Mouse (Mus musculus) CH12.LX (cell line): ENCODE measurements around the gene Ocrl. TPM values are rescaled to one million over a fixed set of nuclear protein-coding genes. Genes with fewer than 3 reads are reported as not detected.

ENCODE experiments used
- DNase-seq: peaks from one replicate; pipeline ENCODE4 v3.0.0-alpha.2; 2013; ENCODE audit errors: extremely low read depth
- H3K27ac ChIP-seq: 2 replicates; pipeline ENCODE4 v1.5.1; 2012; ENCODE audit warnings: low read depth, mild to moderate bottlenecking, control low read depth, moderate library complexity; ENCODE audit not compliant: insufficient read depth
- H3K27me3 ChIP-seq: replicated peaks from 2 replicates; pipeline ENCODE3; 2012; ENCODE audit warnings: inconsistent platforms
- H3K36me3 ChIP-seq, 2 experiments: replicated peaks in 1 of 2; 2 replicates each; pipeline versions ENCODE3 to v1.6.1; 2012; ENCODE audit warnings: inconsistent platforms in 1 of 2, low read length in 1 of 2, mild to moderate bottlenecking in 1 of 2, mixed read lengths in 1 of 2, moderate library complexity in 1 of 2; ENCODE audit not compliant: control insufficient read depth in 1 of 2, insufficient read depth in 1 of 2
- H3K4me1 ChIP-seq, 2 experiments: 2 replicates each; pipeline ENCODE4 v1.6.1; 2012; ENCODE audit warnings: inconsistent platforms in 1 of 2, moderate library complexity in 1 of 2; ENCODE audit not compliant: insufficient read depth in 2 of 2, control insufficient read depth in 1 of 2
- H3K4me2 ChIP-seq: 2 replicates; pipeline ENCODE4 v1.6.1; 2012; ENCODE audit warnings: low read depth, mild to moderate bottlenecking, control low read depth; ENCODE audit not compliant: poor library complexity, insufficient read depth, severe bottlenecking
- H3K4me3 ChIP-seq, 3 experiments: fragments of 150-350 bp in 1 of 3; sonication (generic) in 1 of 3; replicated peaks in 1 of 3; 2 replicates each; pipeline versions ENCODE3 to v1.5.1; 2011 to 2012; ENCODE audit warnings: low read depth in 2 of 3, low read length in 2 of 3, mild to moderate bottlenecking in 2 of 3, moderate library complexity in 2 of 3, control low read depth in 1 of 3, improper control_type of control experiment in 1 of 3, inconsistent platforms in 1 of 3, mixed read lengths in 1 of 3; ENCODE audit not compliant: poor library complexity in 1 of 3
- H3K79me2 ChIP-seq: replicated peaks from 2 replicates; pipeline ENCODE4 v1.6.1; 2012; ENCODE audit warnings: mild to moderate bottlenecking, moderate library complexity; ENCODE audit not compliant: control insufficient read depth, poor library complexity, insufficient read depth, severe bottlenecking; ENCODE audit errors: extremely low read depth
- H3K9ac ChIP-seq: 2 replicates; pipeline ENCODE4 v1.6.1; 2012; ENCODE audit warnings: low read depth, mild to moderate bottlenecking, control low read depth, moderate library complexity; ENCODE audit not compliant: insufficient read depth
- H3K9me3 ChIP-seq: replicated peaks from 2 replicates; pipeline ENCODE3; 2012; ENCODE audit warnings: low read length, inconsistent platforms, mixed read lengths
- CTCF ChIP-seq, 2 experiments: IDR thresholded peaks in 1 of 2; conservative IDR thresholded peaks in 1 of 2; 2 replicates each; pipeline ENCODE4 v1.5.1; 2011 to 2012; ENCODE audit warnings: low read depth in 2 of 2, low read length in 2 of 2, improper control_type of control experiment in 1 of 2, inconsistent platforms in 1 of 2, mild to moderate bottlenecking in 1 of 2, moderate library complexity in 1 of 2
- EP300 ChIP-seq: IDR thresholded peaks from 2 replicates; pipeline ENCODE4 v1.6.1; 2011; ENCODE audit warnings: low read length, improper control_type of control experiment
- ETS1 ChIP-seq: conservative IDR thresholded peaks from 2 replicates; pipeline ENCODE4 v1.6.1; 2012; ENCODE audit warnings: low read depth, mild to moderate bottlenecking, inconsistent platforms, low read length, improper control_type of control experiment, moderate library complexity
- JUN ChIP-seq: IDR thresholded peaks from 2 replicates; pipeline ENCODE4 v1.6.1; 2011; ENCODE audit warnings: low read depth, mild to moderate bottlenecking, low read length, improper control_type of control experiment, moderate library complexity; ENCODE audit not compliant: insufficient read depth
- MAZ ChIP-seq: IDR thresholded peaks from 2 replicates; pipeline ENCODE4 v1.6.1; 2012; ENCODE audit warnings: low read depth, mild to moderate bottlenecking, inconsistent platforms, low read length, improper control_type of control experiment, moderate library complexity
- NELFE ChIP-seq: IDR thresholded peaks from 2 replicates; pipeline ENCODE4 v1.6.1; 2011; ENCODE audit warnings: low read depth, low read length, improper control_type of control experiment
- NRF1 ChIP-seq: IDR thresholded peaks from 2 replicates; pipeline ENCODE4 v1.6.1; 2014; ENCODE audit warnings: low read depth, mild to moderate bottlenecking, inconsistent platforms, low read length, improper control_type of control experiment, moderate library complexity
- PAX5 ChIP-seq: IDR thresholded peaks from 2 replicates; pipeline ENCODE4 v1.6.1; 2012; ENCODE audit warnings: low read length, inconsistent platforms, mixed read lengths
- RAD21 ChIP-seq: IDR thresholded peaks from 2 replicates; pipeline ENCODE4 v1.6.1; 2011; ENCODE audit warnings: low read depth, mild to moderate bottlenecking, low read length, improper control_type of control experiment, moderate library complexity
- SIN3A ChIP-seq: IDR thresholded peaks from 2 replicates; pipeline ENCODE4 v1.6.1; 2012; ENCODE audit warnings: low read length, improper control_type of control experiment, inconsistent platforms
- SMC3 ChIP-seq: IDR thresholded peaks from 2 replicates; pipeline ENCODE4 v1.6.1; 2011; ENCODE audit warnings: low read depth, low read length, improper control_type of control experiment
- TBP ChIP-seq: conservative IDR thresholded peaks from 2 replicates; pipeline ENCODE4 v1.6.1; 2011; ENCODE audit warnings: low read depth, low read length, improper control_type of control experiment
- UBTF ChIP-seq: IDR thresholded peaks from 2 replicates; pipeline ENCODE4 v1.6.1; 2012; ENCODE audit warnings: low read depth, mild to moderate bottlenecking, inconsistent platforms, low read length, improper control_type of control experiment, moderate library complexity
- ZC3H11A ChIP-seq: IDR thresholded peaks from 2 replicates; pipeline ENCODE4 v1.6.1; 2012; ENCODE audit warnings: low read depth, mild to moderate bottlenecking, inconsistent platforms, low read length, improper control_type of control experiment
- ZKSCAN1 ChIP-seq: IDR thresholded peaks from 2 replicates; pipeline ENCODE4 v1.6.1; 2012; ENCODE audit warnings: low read depth, inconsistent platforms, low read length, improper control_type of control experiment, borderline replicate concordance
- dilution Hi-C: fragments of 300-500 bp; cut with MboI; formaldehyde crosslinking; loops from 2 replicates; pipeline ENCODE4 v1.14.3; 2020; ENCODE audit warnings: low sequenced_read_pairs; ENCODE audit not compliant: extremely low pct_unique_long_range_greater_than_20kb, extremely low pct_ligation_motif_present
- in situ Hi-C: fragments of 300-500 bp; cut with MboI; formaldehyde crosslinking; loops from 3 replicates; pipeline ENCODE4 v1.14.3; 2019; ENCODE audit warnings: low sequenced_read_pairs, low pct_ligation_motif_present, low pct_unique_long_range_greater_than_20kb, mixed read lengths
- polyA plus RNA-seq: library from polyadenylated mRNA; unstranded; fragments of >175 nt; gene quantifications from 2 replicates; pipeline ENCODE4 v1.2.1, GENCODE M21; 2012; ENCODE audit warnings: low read depth; ENCODE audit not compliant: insufficient read length
- total RNA-seq, 2 experiments: library from RNA; depleted of rRNA; stranded (reverse); fragments of 300-350 nt in 1 of 2; fragments of >200 nt in 1 of 2; gene quantifications; 2 replicates each; pipeline ENCODE4 v1.2.3; 2012 to 2014

Gene Ocrl
- total and polyA plus RNA-seq, 3 experiments, result 2.6 to 7.1 (median 3.8) TPM

GRCm38 (mm10) chrX:47988024-47988423 is 75.8 kb downstream of the Ocrl start:
- no peaks in the 10 kb centered on the region for H3K9me3 ChIP-seq
- no peak overlapping the region for H3K9ac ChIP-seq
- H3K4me1 ChIP-seq, result peaks cover 0 to 5% of the 10 kb centered on the region in 2 experiments; a peak in 2 of 4 replicates
- H3K4me3 ChIP-seq, result no peak overlapping the region
- no peaks in the 10 kb centered on the region for H3K36me3 ChIP-seq
- no peaks in the 10 kb centered on the region for H3K79me2 ChIP-seq
- H3K27ac ChIP-seq, result no peak overlapping the region
- no peak for DNase-seq
- no peaks in the 10 kb centered on the region for H3K27me3 ChIP-seq
- in situ Hi-C loops (no loop called here), dilution Hi-C loops (no loop called here)
- TF ChIP-seq ZC3H11A, result no peak
- no peak for TF ChIP-seq TBP
- no peak for TF ChIP-seq RAD21
- no peak for TF ChIP-seq PAX5
- H3K4me2 ChIP-seq, result no peak overlapping the region

- Histone ChIP-seq H3K36me3 (no peaks in the 10 kb centered on the region), H3K9ac (no peak overlapping the region), H3K27ac (no peak overlapping the region), H3K79me2 (no peaks in the 10 kb centered on the region), H3K27me3 (no peaks in the 10 kb centered on the region), H3K4me2 (peak overlapping the region; percentile 29; the same call in 1 of the 2 replicates), H3K9me3 (no peaks in the 10 kb centered on the region), H3K4me1 (peaks cover 0 to 7% of the 10 kb centered on the region in 2 experiments; a peak in 2 of 4 replicates), H3K4me3 (no peak overlapping the region)
- in situ Hi-C loops, result loop anchor here (10.0 kb wide), 2 partner anchors 262 to 412 kb away; partner anchors contain the start of gene Utp14a
- dilution Hi-C loops, result no loop called here
- DNase-seq, result peak; percentile 61
- TF ChIP-seq SMC3 (peak; percentile 60), ZKSCAN1 (no peak), SIN3A (0 out of 2 replicates have a peak, but pooled peaks have one; percentile 26), CTCF (conservative IDR thresholded peaks at IDR 0.05 in 1 of 2, IDR thresholded peaks at IDR 0.05 in 1 of 2; ENCODE audit: low read depth in 2 of 2, low read length in 2 of 2) (peak; percentile 46 to 74), MAZ (peak; percentile 61; the same call in 1 of the 2 replicates), NELFE (no peak), EP300 (no peak), NRF1 (no peak), PAX5 (no peak), JUN (no peak), RAD21 (peak; percentile 81), ETS1 (no peak), UBTF (no peak)
- TF ChIP-seq, all 38 proteins: peak for 5
Observed at GRCm38 (mm10) chrX:47992606-47993005, 80.4 kb downstream of the Ocrl start.
